Mouse (Mus musculus) WW6 (cell line): ENCODE measurements around the gene Efcab9.

Source experiments
- DNase-seq: peaks from one replicate; pipeline ENCODE4 v3.0.0-alpha.2; 2013; ENCODE audit warnings: low read depth, low spot score

Gene Efcab9

GRCm38 (mm10) chr11:32531871-32532764 is at the start of gene Efcab9:
Gene Efcab9 (minus strand): TSS chr11:32532081.
- no peak for DNase-seq

GRCm38 (mm10) chr11:32581031-32581430 is 49.1 kb upstream of the Efcab9 start:
- no peak for DNase-seq

- peak; percentile 76 for DNase-seq
Measured at GRCm38 (mm10) chr11:32580305-32580947, 48.5 kb upstream of the Efcab9 start.

GRCm38 (mm10) chr11:32576760-32577050 is 44.8 kb upstream of the Efcab9 start:
- no peak for DNase-seq

GRCm38 (mm10) chr11:32575964-32576759 is 44.3 kb upstream of the Efcab9 start:
- DNase-seq, result no peak

- no peak for DNase-seq
Measured at GRCm38 (mm10) chr11:32573669-32574068, 41.8 kb upstream of the Efcab9 start.

GRCm38 (mm10) chr11:32571103-32571502 is 39.2 kb upstream of the Efcab9 start:
- no peak for DNase-seq

GRCm38 (mm10) chr11:32568637-32569293 is 36.9 kb upstream of the Efcab9 start:
- DNase-seq, result no peak

- DNase-seq, result no peak
Measured at GRCm38 (mm10) chr11:32568060-32568459, 36.2 kb upstream of the Efcab9 start.

GRCm38 (mm10) chr11:32567000-32567855 is 35.3 kb upstream of the Efcab9 start:
- DNase-seq, result no peak

GRCm38 (mm10) chr11:32566184-32566583 is 34.3 kb upstream of the Efcab9 start:
- no peak for DNase-seq

- no peak for DNase-seq
Measured at GRCm38 (mm10) chr11:32565088-32565487, 33.2 kb upstream of the Efcab9 start.

- no peak for DNase-seq
Measured at GRCm38 (mm10) chr11:32564629-32565028, 32.7 kb upstream of the Efcab9 start.

GRCm38 (mm10) chr11:32563660-32564059 is 31.8 kb upstream of the Efcab9 start:
- DNase-seq, result no peak

GRCm38 (mm10) chr11:32562706-32563105 is 30.8 kb upstream of the Efcab9 start:
- DNase-seq, result no peak

- DNase-seq, result no peak
Measured at GRCm38 (mm10) chr11:32561465-32562355, 29.8 kb upstream of the Efcab9 start.

GRCm38 (mm10) chr11:32560015-32560770 is 28.3 kb upstream of the Efcab9 start:
- no peak for DNase-seq

GRCm38 (mm10) chr11:32558677-32559076 is 26.8 kb upstream of the Efcab9 start:
- DNase-seq, result no peak

- no peak for DNase-seq
Measured at GRCm38 (mm10) chr11:32558026-32558425, 26.1 kb upstream of the Efcab9 start.
